Mouse (Mus musculus): Measurements from ENCODE around the gene 4930512M02Rik. TPM values are rescaled to one million over a fixed set of nuclear protein-coding genes. Genes with fewer than 3 reads are reported as not detected.

The 4930512M02Rik gene
- total and polyA plus RNA-seq, 3 experiments = not detected

- Histone ChIP-seq H3K36me3 (replicated peaks in 1 of 2; ENCODE audit: control insufficient read depth in 1 of 2, insufficient read depth in 1 of 2, low read length in 1 of 2) (peaks cover 18 to 71% of the 10 kb centered on the region in 2 experiments), H3K27ac (ENCODE audit: insufficient read depth, low read depth) (peak overlapping the region; percentile 54), H3K9me3 (replicated peaks; ENCODE audit: low read length) (peaks cover 8% of the 10 kb centered on the region), H3K4me2 (ENCODE audit: insufficient read depth, low read depth, poor library complexity, severe bottlenecking) (peak overlapping the region; percentile 47), H3K4me3 (replicated peaks in 1 of 3; ENCODE audit: low read depth in 2 of 3, low read length in 2 of 3, poor library complexity in 1 of 3) (no peak overlapping the region), H3K4me1 (ENCODE audit: control insufficient read depth in 1 of 2, insufficient read depth in 2 of 2) (peaks cover 28 to 88% of the 10 kb centered on the region in 2 experiments), H3K79me2 (replicated peaks; ENCODE audit: control insufficient read depth, extremely low read depth, insufficient read depth, poor library complexity, severe bottlenecking) (no peaks in the 10 kb centered on the region), H3K27me3 (replicated peaks) (no peaks in the 10 kb centered on the region), H3K9ac (ENCODE audit: insufficient read depth, low read depth) (peak overlapping the region; percentile 51)
- in situ Hi-C loops (cut with MboI; ENCODE audit: low pct_ligation_motif_present, low pct_unique_long_range_greater_than_20kb, low sequenced_read_pairs) = loop anchor here (10.0 kb wide), 1 partner anchor 115 kb away; the partner anchor contains the start of gene Ikzf1
- TF ChIP-seq BHLHE40 (IDR thresholded peaks at IDR 0.05; ENCODE audit: low read depth, low read length) = peak; percentile 80
- no peak for TF ChIP-seq CHD2 (IDR thresholded peaks at IDR 0.05; ENCODE audit: low read length)
- no peak for TF ChIP-seq PAX5 (IDR thresholded peaks at IDR 0.05; ENCODE audit: low read length)
- no peak for TF ChIP-seq JUND (conservative IDR thresholded peaks at IDR 0.05; ENCODE audit: low read depth, low read length)
- peak; percentile 9; the same call in 1 of the 2 replicates for TF ChIP-seq SMC3 (IDR thresholded peaks at IDR 0.05; ENCODE audit: low read depth, low read length)
- TF ChIP-seq ZKSCAN1 (IDR thresholded peaks at IDR 0.05; ENCODE audit: borderline replicate concordance, low read depth, low read length) = no peak
- TF ChIP-seq ZMIZ1 (IDR thresholded peaks at IDR 0.05; ENCODE audit: low read depth, low read length) = no peak
- no peak for TF ChIP-seq MAZ (IDR thresholded peaks at IDR 0.05; ENCODE audit: low read depth, low read length)
- no peak for TF ChIP-seq HCFC1 (IDR thresholded peaks at IDR 0.05; ENCODE audit: low read depth, low read length)
- no peak for TF ChIP-seq GABPA (IDR thresholded peaks at IDR 0.05; ENCODE audit: insufficient replicate concordance, low read depth, low read length)
- TF ChIP-seq EP300 (IDR thresholded peaks at IDR 0.05; ENCODE audit: low read length) = peak; percentile 83
- 0 out of 2 replicates have a peak, but pooled peaks have one; percentile 33 for TF ChIP-seq MAFK (IDR thresholded peaks at IDR 0.05; ENCODE audit: insufficient replicate concordance, low read length)
- no peak for TF ChIP-seq NRF1 (IDR thresholded peaks at IDR 0.05; ENCODE audit: low read depth, low read length)
- TF ChIP-seq TBP (conservative IDR thresholded peaks at IDR 0.05; ENCODE audit: low read depth, low read length) = no peak
- TF ChIP-seq RAD21 (IDR thresholded peaks at IDR 0.05; ENCODE audit: low read depth, low read length) = peak; percentile 41
- peak; percentile 64 for TF ChIP-seq TCF12 (IDR thresholded peaks at IDR 0.05; ENCODE audit: low read depth, low read length)
- TF ChIP-seq ELF1 (IDR thresholded peaks at IDR 0.05; ENCODE audit: low read depth, low read length) = no peak
- no peak for TF ChIP-seq UBTF (IDR thresholded peaks at IDR 0.05; ENCODE audit: low read depth, low read length)
- no peak for TF ChIP-seq MAX (IDR thresholded peaks at IDR 0.05; ENCODE audit: low read length)
- TF ChIP-seq NELFE (IDR thresholded peaks at IDR 0.05; ENCODE audit: low read depth, low read length) = no peak
- no peak for TF ChIP-seq MEF2A (IDR thresholded peaks at IDR 0.05; ENCODE audit: borderline replicate concordance, low read depth, low read length)
- no peak for TF ChIP-seq CHD1 (IDR thresholded peaks at IDR 0.05; ENCODE audit: low read depth, low read length)
- TF ChIP-seq ETS1 (conservative IDR thresholded peaks at IDR 0.05; ENCODE audit: low read depth, low read length) = peak; percentile 43; the same call in 1 of the 2 replicates
- TF ChIP-seq SIN3A (IDR thresholded peaks at IDR 0.05; ENCODE audit: low read length) = no peak
- no peak for TF ChIP-seq E2F4 (IDR thresholded peaks at IDR 0.05; ENCODE audit: insufficient replicate concordance, low read depth, low read length)
- TF ChIP-seq MXI1 (IDR thresholded peaks at IDR 0.05; ENCODE audit: low read depth, low read length) = no peak
- no peak for TF ChIP-seq JUN (IDR thresholded peaks at IDR 0.05; ENCODE audit: insufficient read depth, low read depth, low read length)
- no peak for TF ChIP-seq MYC (IDR thresholded peaks at IDR 0.05; ENCODE audit: low read depth, low read length)
- TF ChIP-seq RCOR1 (conservative IDR thresholded peaks at IDR 0.05; ENCODE audit: low read depth, low read length) = no peak
- no peak for TF ChIP-seq KAT2A (IDR thresholded peaks at IDR 0.05; ENCODE audit: insufficient replicate concordance, low read length)
- TF ChIP-seq USF2 (conservative IDR thresholded peaks at IDR 0.05; ENCODE audit: low read depth, low read length) = no peak
- TF ChIP-seq IRF4 (IDR thresholded peaks at IDR 0.05; ENCODE audit: low read depth, low read length) = peak; percentile 36; the same call in 1 of the 2 replicates
- TF ChIP-seq CTCF (conservative IDR thresholded peaks at IDR 0.05 in 1 of 2, IDR thresholded peaks at IDR 0.05 in 1 of 2; ENCODE audit: low read depth in 2 of 2, low read length in 2 of 2) = peak in 1 of 2 experiments; percentile 33; a peak in 1 of 4 replicates
- no peak for TF ChIP-seq USF1 (IDR thresholded peaks at IDR 0.05; ENCODE audit: low read depth, low read length)
- 0 out of 2 replicates have a peak, but pooled peaks have one; percentile 29 for TF ChIP-seq POLR2A (IDR thresholded peaks at IDR 0.05; ENCODE audit: low read depth, low read length)
- no peak for TF ChIP-seq POLR2AphosphoS2 (IDR thresholded peaks at IDR 0.05; ENCODE audit: low read depth, low read length)
- TF ChIP-seq ZC3H11A (IDR thresholded peaks at IDR 0.05; ENCODE audit: low read depth, low read length) = no peak
- no peak for TF ChIP-seq ZNF384 (IDR thresholded peaks at IDR 0.05; ENCODE audit: low read depth, low read length)
- dilution Hi-C loops (cut with MboI; ENCODE audit: extremely low pct_ligation_motif_present, extremely low pct_unique_long_range_greater_than_20kb, low sequenced_read_pairs) = no loop called here
- peak; percentile 79 for DNase-seq (ENCODE audit: extremely low read depth)
Measured at GRCm38 (mm10) chr11:11569466-11570132, 58.0 kb downstream of the 4930512M02Rik start.

Measured in CH12.LX (cell line).